Mouse (Mus musculus): ENCODE measurements around the gene Arl3.

Gene Arl3

DNA sequence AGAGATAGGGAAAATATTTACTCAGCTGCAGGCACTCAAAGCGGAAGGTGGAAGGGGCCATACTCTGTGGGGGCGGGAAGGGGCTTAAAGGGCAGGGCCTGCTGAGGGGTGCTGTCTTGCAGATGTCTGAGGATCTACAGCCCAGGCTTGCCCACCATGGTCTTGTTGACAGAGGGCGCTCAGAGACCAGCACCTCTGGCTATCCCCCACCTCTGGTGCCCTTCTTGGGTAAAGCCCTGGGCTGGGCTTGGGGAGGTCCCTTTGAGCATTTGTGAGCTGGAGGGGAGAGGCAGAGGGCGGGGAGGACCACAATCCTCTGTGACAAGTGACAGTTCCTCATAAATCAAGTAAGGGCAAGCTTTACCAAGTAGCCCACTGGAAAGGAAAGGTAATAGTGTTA, 39.9 kb downstream of the Arl3 start:
- DNase-seq (ENCODE audit: low spot score) = no peak

DNA sequence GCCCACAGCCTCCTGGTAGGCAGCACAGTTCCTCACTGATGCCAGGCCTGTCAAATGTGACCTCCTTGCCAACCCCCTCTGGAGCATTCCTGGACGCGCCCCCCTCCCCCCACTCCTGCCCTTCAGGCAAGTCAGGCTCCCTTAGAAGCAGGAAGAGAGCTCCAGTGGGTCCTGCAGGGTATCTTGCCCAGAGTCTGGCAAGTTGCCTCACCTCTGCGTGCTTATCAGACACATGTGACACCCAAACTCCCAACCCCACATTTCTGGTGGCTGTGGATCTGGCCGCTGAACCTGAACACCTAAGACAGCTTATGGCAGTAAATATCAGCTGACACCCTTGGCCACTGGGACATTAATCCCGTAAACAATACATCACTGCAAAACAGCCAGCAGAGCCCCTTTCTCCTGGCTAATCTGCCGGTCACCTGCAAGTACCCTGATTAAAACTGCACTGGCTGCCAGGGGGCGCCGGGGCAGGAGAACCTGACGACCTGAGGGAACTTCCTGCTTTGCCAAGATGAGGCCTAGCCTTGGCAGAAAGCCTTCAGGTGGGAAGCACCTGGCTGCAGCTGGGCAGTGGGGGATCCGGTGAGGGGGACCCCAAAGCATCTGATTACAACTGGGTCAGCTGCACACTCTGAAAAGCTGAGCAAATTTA, 40.8 kb downstream of the Arl3 start:
- DNase-seq (ENCODE audit: low spot score) = no peak

DNA sequence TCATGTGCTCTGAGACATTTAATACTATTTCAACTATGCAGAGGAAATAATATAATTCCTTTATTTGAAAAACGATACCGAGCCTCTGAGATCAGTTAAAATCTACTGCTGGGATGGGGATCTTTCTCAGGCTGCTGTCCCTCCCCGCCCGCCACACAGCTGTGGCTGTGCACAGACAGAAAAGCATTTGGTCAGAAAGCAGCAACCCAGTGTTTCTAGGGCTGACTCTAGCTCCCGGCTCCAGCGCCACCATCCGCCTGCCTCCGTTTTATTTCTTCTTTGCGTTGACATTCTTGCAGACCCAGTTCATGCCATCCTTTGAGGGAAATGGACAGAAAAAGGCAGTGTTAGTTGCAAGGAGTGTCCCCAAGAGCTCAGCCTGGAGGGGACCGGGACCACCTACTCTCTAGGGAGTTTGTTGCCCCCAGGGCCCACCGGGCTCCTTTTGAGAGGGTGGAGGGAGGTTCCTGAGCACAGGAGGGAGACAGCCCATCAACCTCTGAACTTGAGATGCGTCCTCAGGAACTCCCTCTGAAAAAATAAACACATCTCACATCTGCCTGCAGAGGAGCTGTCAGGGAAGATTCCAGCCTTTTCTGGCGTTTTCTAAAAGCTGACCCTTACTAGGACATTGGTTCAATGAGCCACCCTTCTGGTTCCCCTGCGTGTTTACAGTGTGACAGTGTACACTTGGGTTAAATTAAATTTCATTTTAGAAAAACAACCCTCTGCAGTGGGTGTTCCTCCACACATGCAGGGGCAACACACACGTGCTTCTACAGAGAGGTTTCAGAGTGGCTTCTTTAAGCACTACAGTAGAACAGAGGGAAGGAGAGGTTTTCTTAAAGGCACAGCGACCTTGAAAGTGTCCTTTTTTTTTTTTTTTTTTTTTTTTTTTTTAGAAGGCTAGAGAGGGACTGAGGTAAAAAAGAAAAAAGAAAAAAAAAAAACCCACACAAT, 41.6 kb downstream of the Arl3 start:
- DNase-seq (ENCODE audit: low spot score) = no peak

DNA sequence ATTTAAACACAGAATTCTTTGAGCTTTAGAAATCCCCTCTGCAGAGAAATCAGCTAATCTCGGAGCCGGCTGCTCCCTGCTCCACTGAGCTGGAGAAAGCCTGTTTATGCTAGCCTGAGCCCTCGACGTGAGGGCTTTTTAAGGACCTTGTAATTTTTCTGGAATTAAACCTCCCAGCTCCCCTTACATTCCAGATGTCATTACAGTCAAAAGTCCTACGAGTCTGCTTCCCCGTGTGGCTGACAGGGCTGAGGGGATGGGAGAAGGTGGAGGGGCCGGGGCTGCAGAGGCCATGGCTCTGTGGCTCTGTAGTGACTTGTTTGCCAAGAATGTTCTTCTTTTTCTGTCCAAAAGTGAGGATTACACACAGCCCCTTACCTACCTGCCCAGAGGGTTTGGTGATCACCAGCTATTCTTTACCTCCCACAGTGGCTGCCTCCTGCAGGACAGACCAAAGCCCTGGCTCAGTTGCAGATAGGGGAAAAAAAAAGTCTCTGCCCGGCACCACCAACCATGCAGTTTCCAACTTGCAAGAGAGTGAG, 42.5 kb downstream of the Arl3 start:
- DNase-seq (ENCODE audit: low spot score) = no peak

DNA sequence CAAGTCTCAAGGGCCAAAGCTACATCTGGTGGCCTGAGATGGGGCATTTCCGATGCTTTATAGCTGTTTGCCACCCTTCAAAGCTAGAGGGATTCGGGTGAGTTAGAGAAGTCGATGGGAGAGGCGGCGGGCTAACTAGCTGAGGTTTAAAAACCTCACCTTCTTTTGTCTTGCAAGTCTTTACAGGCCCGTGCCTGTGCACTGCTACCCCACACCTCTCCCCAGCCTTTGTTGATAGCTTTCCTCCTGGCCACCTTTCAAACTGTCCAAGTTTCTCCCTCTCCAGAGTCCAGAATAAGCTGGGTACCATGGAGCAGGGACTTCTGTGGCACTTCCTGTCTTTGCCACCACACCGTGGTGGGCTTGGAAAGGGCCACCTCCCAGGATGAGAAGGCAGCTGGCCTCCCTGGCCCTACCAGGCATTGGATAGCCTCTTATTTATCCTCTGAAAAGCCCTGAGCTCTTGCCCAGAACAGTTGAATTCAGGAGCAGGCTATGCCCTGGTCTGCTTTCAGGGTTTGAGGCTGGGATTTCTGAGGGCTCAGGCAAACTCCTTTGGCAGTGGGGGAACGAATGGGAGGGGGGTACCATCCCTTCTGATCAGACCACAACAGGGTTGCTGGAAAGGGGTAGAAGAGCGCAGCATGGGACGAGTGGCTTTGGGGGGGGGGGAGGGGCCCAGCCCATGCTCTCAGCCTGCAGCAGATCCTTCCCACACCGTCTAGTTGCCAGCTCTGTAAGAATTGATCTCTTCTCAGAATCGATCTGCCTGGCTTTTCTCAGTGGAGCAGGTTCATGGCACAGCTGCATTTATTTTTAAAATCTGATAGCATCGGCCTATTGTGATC, 43.2 kb downstream of the Arl3 start:
- no peak for DNase-seq (ENCODE audit: low spot score)

DNA sequence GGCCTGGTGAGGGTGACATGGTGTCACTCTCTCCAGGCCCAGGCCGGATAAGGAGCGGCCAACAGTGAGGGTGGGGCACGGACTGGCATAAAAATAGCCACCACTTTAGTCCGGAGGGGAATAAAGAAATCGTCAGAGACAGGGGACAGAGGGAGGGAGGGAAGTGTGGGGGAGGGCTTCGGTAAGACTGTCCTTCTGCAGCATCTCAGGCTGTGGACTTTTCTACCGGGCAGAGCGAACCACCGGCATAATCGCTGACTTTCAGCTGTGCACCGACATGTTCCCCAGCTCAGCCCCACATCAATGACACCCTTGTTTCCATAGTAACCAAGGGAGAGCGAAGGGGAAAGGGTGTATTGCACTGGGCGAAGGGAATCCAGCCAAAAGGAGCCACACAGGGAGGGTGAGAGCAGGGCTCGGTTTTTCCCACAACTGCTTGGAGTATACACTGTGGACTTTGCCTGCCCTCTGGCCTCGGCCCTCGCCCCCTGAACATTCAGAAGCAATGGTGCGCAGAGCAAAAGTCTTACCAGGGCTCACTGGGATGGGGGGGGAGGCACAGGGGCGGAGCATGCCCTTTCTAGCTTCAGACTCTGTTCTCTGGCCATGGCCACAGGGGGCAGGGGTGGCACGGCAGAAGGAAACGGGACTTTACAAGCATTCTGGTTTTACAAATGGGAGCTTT, 44.3 kb downstream of the Arl3 start:
- DNase-seq (ENCODE audit: low spot score) = no peak

DNA sequence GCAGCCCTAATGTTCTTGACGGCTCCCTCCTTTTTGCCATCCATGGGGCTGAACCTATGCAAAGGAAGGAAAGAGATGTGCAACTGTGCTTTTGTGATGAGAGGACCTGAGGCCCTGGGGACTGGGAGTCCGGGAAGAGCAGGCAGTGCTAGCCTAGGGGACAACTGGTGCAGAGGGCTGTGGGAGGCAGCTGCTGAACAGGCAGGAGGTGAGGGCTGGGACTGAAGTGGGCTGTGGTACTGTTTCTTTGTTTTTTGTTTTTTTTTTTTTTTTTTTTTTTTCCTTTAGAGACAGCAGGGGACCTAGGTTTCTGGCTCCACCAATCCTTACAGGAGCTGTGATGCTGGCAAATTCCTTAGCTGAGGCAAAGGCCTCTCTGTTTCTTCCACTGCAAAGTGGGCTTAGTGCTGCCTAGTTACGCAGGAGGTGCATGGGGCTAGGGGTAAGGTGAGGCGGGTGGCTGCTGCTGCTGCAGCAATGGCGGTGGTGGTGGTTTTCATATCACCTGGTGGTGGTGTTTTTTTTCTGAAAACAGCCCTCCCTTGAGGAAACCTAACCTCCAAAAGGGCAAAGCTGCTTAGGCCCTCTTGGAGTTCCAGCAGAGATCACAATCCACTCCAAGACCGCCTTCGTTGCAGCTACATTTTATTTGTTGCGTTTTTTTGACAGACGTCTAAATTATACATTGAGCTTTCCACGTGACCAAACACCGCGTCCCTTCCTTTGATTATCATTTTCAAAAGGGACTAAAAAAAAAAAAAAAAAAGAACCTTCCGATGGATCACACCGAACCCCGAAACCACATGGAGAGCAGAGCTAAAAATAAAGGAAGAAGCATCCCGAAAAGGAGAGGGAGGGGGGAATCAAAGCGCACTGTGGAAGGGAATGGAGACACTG, 45.1 kb downstream of the Arl3 start:
- no peak for DNase-seq (ENCODE audit: low spot score)

DNA sequence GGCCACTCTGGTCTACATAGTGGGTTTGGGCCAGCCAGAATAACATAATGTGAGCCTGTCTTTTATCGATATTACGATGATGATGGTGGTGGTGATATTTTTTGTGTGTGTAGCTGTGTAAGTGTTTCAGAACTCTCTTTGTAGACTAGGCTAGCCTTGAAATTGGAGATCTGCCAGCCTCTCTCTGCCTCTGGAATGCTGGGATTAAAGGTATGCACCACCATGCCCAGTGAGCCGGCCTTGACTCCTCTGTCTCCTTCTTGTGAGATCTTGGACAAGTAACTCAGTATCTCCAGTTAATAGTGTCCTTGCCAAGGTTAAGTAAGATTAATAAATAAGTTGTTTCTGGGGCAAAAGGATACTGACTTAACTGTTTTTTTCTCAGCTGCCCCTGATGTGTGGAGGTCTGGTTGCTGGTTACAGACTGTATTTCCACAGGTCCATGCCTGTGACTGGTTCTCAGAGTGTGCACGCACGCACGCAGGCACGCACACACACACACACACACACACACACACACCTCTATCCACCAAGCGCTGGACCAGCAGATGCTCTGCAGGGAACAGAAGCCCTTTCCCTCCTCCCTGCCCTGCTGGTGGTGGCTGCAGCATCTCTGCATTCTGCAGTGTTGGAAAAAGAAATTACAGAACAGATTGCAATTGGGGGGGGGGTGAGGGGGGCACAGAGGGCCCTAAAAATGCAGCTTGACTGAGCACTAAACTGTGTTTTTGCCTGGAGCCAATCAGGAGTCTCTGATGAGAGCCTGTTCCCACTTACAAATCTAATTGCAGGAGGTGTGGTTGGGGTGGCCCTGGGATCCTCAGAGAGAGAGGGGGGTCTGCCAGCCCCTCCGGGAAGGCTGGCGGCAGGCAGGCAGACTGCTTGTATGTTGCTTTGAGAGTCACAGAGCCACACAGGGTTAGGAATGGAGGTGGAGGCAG, 47.0 kb downstream of the Arl3 start:
- DNase-seq (ENCODE audit: low spot score) = no peak

DNA sequence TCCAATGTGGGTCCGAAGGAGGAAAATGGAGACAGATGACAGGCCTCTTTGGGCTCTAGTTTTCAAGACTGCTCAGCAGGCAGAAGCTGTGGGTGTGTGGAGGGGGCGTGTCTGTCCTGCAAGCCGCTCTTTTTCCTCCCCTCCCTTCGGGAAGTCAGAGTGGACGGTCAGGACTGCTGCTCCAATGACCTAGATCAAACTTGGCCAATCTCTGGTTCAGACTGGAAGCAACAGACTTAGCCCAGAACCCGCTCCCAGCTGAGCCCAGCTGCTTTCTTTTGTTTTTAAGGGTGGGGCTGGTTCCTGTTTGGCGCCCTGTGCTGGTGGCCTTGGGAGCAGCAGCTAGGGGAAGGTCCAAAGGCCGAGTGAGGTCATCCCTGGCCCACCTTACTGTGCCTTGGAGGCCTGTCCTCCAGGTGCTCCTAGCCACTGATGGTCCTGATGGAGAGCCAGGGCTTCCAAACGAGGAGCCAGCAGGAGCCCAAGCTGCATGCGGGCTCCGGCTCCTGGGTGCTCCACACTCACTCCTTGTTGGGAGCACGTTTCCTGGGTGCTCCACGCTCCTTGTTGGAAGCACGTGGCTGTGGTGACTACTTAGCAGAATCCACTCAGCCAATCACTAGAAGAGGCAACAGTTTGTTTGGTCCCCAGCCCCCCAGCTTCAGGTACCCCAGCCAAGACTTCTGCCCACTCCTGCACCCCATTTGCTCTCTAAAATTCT, 48.2 kb downstream of the Arl3 start:
- no peak for DNase-seq (ENCODE audit: low spot score)

DNA sequence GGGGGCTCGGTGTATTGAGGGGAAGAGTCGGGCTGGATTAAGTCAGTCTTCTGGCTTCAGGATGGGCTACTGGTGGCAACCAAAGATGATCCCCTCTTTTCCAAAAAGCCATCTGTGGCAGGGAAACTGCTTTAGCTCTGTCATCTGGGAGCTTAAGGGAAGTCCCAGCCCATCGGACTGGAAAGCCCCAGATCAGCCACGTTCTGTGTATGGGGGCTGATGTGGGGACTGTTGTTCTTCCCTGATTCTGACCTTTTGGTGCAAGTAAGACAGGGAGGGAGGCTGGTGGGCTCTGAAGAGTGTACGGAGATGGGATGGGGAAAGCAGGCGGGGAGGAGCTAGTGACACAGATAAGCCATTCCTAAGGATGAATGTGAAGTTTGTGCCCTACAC, 48.9 kb downstream of the Arl3 start:
- no peak for DNase-seq (ENCODE audit: low spot score)

DNA sequence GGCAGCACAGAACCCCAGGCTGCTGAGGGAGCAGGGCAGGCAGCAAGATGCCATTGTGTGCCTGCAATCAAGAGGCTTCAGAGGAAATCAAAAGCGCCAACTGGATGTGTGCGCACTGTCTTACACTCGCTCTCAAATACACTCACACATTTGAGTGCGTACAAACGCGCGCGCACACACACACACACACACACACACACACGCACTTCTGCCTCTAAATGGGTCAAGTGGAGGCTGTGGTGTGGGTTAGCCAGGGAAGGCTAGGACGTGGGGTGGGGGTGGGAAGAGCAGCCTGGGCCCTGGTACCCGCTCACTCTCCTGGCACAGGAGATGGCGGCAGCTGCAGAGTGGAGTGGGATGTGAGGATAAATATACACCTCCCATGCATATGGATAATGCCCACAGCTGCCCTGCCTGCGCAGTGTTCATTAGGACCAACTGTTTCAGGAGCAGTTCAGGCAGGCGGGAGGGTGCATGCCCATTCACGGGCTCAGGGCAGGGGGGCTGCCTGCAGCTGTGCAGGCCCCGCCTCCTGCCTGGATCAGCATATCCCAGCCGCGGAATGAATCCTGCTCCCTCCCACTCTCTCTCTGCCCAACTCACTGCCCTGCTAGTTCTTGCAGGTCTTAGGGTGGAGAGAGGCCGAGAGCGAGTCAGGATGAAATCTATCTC, 49.4 kb downstream of the Arl3 start:
- DNase-seq (ENCODE audit: low spot score) = no peak

DNA sequence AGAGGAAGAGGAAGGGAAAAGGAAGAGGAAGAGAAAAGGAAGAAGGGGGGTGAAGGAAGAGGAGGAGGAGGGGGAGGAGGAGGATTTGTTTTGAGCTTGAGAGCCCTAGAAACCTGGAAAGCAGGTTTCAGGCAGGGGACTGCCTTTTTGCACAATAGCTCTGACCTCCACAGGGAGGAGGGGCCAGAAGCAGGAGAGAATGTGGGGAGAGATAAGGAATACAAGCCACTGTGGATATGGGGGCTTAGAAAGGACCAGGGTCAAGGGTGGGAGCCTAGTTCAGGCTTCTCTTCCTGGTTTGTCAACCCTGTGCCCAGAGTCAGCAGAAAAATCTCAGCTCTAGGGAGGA, 49.9 kb downstream of the Arl3 start:
- no peak for DNase-seq (ENCODE audit: low spot score)

DNA sequence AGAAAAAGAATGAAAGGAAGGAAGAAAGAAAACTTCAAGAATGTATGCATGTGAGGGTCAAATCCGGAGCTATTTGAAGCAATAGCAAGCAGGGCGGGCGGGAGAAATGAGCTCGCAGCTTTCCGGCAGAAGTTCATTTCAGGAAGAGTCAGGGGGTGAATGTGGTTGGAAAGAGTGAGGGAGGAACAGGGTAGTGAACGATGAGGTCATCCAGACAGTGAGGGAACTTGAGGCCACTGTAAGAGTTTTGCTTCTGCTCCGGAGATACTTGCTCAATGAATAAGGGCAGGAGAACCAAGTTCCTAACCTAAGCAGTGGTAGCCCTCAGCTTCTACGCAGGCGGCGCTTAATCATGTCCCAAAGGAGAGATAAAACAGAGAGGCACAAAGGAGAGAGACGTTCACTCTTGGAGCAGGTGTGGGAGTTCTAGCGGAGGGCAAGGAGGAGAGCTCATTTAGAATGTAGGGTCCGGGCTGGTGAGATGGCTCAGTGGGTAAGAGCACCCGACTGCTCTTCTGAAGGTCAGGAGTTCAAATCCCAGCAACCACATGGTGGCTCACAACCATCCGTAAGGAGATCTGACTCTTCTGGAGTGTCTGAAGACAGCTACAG, 50.5 kb downstream of the Arl3 start:
- DNase-seq (ENCODE audit: low spot score) = no peak

DNA sequence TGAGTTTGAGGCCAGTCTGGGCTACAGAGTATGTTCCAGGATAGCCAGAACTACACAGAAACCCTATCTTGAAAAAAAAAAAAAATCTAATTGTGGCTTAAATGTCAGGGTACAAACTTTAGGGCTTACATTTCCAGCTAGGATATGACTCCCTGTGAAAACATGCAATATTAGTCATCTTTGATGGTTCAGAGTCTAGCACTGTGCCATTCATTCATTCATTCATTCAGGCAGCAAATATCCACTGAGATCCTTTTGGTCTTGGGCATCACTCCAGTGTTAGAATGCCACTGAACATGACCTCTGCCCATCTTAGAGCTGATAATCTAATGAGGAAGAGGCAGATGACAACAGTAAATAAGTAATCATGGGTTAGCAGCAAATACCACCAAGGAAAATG, 51.3 kb downstream of the Arl3 start:
- DNase-seq (ENCODE audit: low spot score) = no peak

DNA sequence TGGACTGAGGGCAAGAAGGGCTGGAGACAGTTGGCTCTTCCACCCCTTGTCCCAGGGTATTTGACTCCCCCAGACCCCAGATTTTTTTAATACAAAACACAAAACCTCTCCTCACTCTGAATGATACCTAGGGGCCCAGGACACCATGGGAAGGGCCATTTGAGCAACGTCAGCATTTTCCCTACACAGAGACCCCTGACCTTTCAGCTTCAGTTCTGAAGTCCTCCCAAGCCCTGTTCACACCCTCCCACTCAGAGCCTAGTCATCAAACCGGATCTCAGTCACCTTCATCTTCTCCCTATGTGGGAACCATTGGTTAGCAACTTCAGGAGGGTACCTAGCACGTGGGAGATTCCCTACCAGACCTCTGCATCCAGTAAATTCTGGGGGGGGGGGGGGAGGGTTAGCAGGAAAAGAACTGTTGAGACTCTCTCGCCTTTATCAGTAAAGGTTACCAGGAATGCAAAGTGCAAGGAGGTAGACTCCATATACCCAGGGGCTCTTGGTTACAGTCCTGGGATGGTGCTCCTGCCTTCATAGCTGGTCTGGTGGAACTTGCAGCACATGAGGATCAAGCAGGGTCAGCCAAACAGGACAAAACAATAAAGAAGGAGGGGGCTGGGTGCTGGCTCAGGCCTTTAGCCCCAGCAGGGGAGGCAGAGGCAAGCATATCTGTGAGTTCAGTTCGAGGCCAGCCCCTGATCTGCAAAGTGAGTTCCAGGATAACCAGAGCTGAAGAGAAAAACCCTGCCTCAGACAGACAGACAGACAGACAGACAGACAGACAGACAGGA, 54.0 kb downstream of the Arl3 start:
- DNase-seq (ENCODE audit: low spot score) = no peak

DNA sequence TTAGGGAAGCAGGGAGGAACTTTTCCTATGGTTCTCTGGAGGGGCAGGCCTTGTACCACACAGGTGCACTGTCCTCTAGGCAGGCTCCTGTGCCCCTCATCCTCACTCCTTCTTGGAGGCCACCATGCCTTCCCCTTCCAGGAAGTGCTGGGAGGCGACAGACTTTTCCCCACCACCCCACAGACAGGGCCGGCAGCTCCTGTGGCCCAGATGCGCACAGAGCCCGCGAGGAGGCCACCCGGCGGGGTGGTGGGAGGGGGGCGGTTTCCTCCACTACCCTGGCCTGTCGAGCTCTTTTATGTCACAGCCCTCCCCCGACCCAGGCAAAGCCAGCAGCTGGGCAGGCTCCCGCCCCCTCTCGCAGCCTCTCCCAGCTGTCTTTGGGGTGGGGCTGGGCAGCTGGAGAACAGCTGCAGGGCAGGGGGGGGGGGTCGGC, 54.6 kb downstream of the Arl3 start:
- no peak for DNase-seq (ENCODE audit: low spot score)

Measured in layer of hippocampus, adult 9-10 months (tissue).